In the genomic region with DNA sequence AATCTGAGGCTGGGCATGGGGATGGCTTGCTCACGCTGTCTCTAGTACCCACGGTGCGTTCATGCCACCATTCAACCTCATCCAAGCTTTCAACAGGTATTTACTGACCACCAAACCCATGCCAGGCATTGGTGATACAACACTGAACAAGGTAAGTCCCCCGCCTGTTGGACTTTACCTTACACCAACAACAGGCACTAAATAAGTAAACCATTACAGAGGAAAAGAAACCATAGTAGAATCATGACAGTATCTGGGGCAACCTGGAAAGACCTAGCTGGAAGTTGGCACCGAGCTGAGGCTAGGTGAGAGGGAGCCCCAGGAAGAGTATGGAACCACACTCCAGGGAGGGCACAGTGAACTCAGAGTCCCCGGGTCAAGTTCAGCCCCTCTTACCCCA, we compare ENCODE assay signal across 13 mouse cellular contexts. TPM values are rescaled to one million over a fixed set of nuclear protein-coding genes. Genes with fewer than 3 reads are reported as not detected.
"Had no signal": no experiment of that assay in that cellular context is flagged by ENCODE, and none has a peak within 500 bp of the region (broad histone marks: within the 10 kb centered on the region; RNA-seq: fewer than 3 reads in every experiment).

No protein-coding gene starts in this region.

- H3K9me3 ChIP-seq: hindbrain, embryonic 13.5 days; limb, embryonic 12.5 days; liver, embryonic 13.5 days; midbrain, embryonic 13.5 days; neural tube, embryonic 12.5 days; stomach, embryonic 15.5 days had no signal

- H3K4me2 ChIP-seq: hindbrain, embryonic 13.5 days; limb, embryonic 12.5 days; liver, embryonic 13.5 days; midbrain, embryonic 13.5 days; neural tube, embryonic 12.5 days; stomach, embryonic 15.5 days had no signal

- DNase-seq: liver, embryonic 13.5 days; lung, adult 2 months; lung, postnatal 36 days; right cerebral cortex, postnatal 4 days; thymus, adult 2 months; thymus, postnatal 25 days had no signal

- H3K27me3 ChIP-seq: hindbrain, embryonic 13.5 days; limb, embryonic 12.5 days; liver, embryonic 13.5 days; midbrain, embryonic 13.5 days; neural tube, embryonic 12.5 days; stomach, embryonic 15.5 days had no signal

- H3K27ac ChIP-seq: hindbrain, embryonic 13.5 days; layer of hippocampus, adult 2 months; limb, embryonic 12.5 days; liver, embryonic 13.5 days; midbrain, embryonic 13.5 days; neural tube, embryonic 12.5 days; stomach, embryonic 15.5 days had no signal

- H3K4me3 ChIP-seq: hindbrain, embryonic 13.5 days; layer of hippocampus, adult 2 months; limb, embryonic 12.5 days; liver, embryonic 13.5 days; midbrain, embryonic 13.5 days; neural tube, embryonic 12.5 days; stomach, embryonic 15.5 days had no signal

- H3K36me3 ChIP-seq: stomach, embryonic 15.5 days had no signal

- H3K4me1 ChIP-seq: limb, embryonic 12.5 days; neural tube, embryonic 12.5 days; stomach, embryonic 15.5 days had no signal

- ATAC-seq: lung, postnatal 0 days; midbrain, embryonic 13.5 days had no signal

- H3K9ac ChIP-seq: hindbrain, embryonic 13.5 days; limb, embryonic 12.5 days; liver, embryonic 13.5 days; midbrain, embryonic 13.5 days; neural tube, embryonic 12.5 days; stomach, embryonic 15.5 days had no signal

RNA-seq across cellular contexts. Expression of gene Coro6, which starts 14.7 kb away (rescaled TPM):
- polyA plus RNA-seq: midbrain, embryonic 13.5 days had no signal
